Mouse (Mus musculus) kidney, adult 2 months (tissue): ENCODE results near the gene Sgcb. TPM values are rescaled to one million over a fixed set of nuclear protein-coding genes. Genes with fewer than 3 reads are reported as not detected.

ENCODE experiments used
- DNase-seq: peaks from one replicate; pipeline ENCODE4 v3.0.0; 2021
- H3K27ac ChIP-seq: fragments of 200-500 bp; 2 replicates; pipeline ENCODE4 v1.5.1; 2012; ENCODE audit warnings: low read depth, low read length, control low read depth, inconsistent platforms; ENCODE audit not compliant: insufficient read depth
- H3K27me3 ChIP-seq: fragments of 200-500 bp; replicated peaks from 2 replicates; pipeline ENCODE4 v1.6.1; 2012; ENCODE audit warnings: mild to moderate bottlenecking, moderate library complexity, low read length, inconsistent platforms; ENCODE audit not compliant: control insufficient read depth, insufficient read depth
- H3K36me3 ChIP-seq: fragments of 200-500 bp; 2 replicates; pipeline ENCODE4 v1.6.1; 2012; ENCODE audit warnings: mild to moderate bottlenecking, moderate library complexity, low read length, inconsistent platforms; ENCODE audit not compliant: control insufficient read depth, insufficient read depth
- H3K4me1 ChIP-seq: fragments of 200-500 bp; 2 replicates; pipeline ENCODE4 v1.6.1; 2011; ENCODE audit warnings: low read length; ENCODE audit not compliant: control insufficient read depth, insufficient read depth
- H3K4me3 ChIP-seq: fragments of 200-500 bp; 2 replicates; pipeline ENCODE4 v1.5.1; 2011; ENCODE audit warnings: mild to moderate bottlenecking, low read depth, low read length, control low read depth; ENCODE audit not compliant: insufficient read depth
- CTCF ChIP-seq: fragments of 200-500 bp; conservative IDR thresholded peaks from 2 replicates; pipeline ENCODE4 v1.5.1; 2011; ENCODE audit warnings: low read depth, mild to moderate bottlenecking, control low read depth, low read length, moderate library complexity, mixed read lengths; ENCODE audit not compliant: insufficient read depth, insufficient read length
- POLR2A ChIP-seq: fragments of 200-500 bp; IDR thresholded peaks from one replicate; pipeline ENCODE4 v1.6.1; 2011; ENCODE audit warnings: low read depth, low read length, control low read depth
- WGBS: fragments of 180-500 bp; shearing (Covaris S2); methylation state at CpG from one replicate; pipeline ENCODE4 v1.1.7; 2018; 5-methylcytosine and 5-hydroxymethylcytosine counted together
- polyA plus RNA-seq: library from polyadenylated mRNA; depleted of rRNA; stranded (reverse); fragments of >200 nt; gene quantifications from 2 replicates; pipeline ENCODE4 v1.2.3, GENCODE M21; 2012; rRNA removed

The Sgcb gene
- polyA plus RNA-seq: 5.6 and 6.1 TPM in 2 replicates

GRCm38 (mm10) chr5:73647261-73647900 is at the start of gene Sgcb:
Gene Sgcb (minus strand): TSS chr5:73647790.
- Histone ChIP-seq H3K27ac (no peak within 1 kb of the TSS), H3K4me3 (peak within 1 kb of the TSS; percentile 99), H3K36me3 (no peaks in the 10 kb centered on the region), H3K27me3 (peaks cover 4% of the 10 kb centered on the region; the same call in 1 of the 2 replicates), H3K4me1 (no peaks in the 10 kb centered on the region)
- WGBS: under 1% methylated on average over 60 of the region's 62 CpGs
- peak; percentile 90 for DNase-seq
- TF ChIP-seq POLR2A: peak; percentile 14
- TF ChIP-seq CTCF: no peak

GRCm38 (mm10) chr5:73694254-73695015 is 46.8 kb upstream of the Sgcb start:
- H3K27ac ChIP-seq: no peak overlapping the region
- no peaks in the 10 kb centered on the region for H3K36me3 ChIP-seq
- no peaks in the 10 kb centered on the region for H3K27me3 ChIP-seq
- 78% methylated on average over 4 of the region's 4 CpGs for WGBS
- H3K4me1 ChIP-seq: no peaks in the 10 kb centered on the region
- no peak overlapping the region for H3K4me3 ChIP-seq
- DNase-seq: no peak
- TF ChIP-seq CTCF: no peak
- no peak for TF ChIP-seq POLR2A

DNA sequence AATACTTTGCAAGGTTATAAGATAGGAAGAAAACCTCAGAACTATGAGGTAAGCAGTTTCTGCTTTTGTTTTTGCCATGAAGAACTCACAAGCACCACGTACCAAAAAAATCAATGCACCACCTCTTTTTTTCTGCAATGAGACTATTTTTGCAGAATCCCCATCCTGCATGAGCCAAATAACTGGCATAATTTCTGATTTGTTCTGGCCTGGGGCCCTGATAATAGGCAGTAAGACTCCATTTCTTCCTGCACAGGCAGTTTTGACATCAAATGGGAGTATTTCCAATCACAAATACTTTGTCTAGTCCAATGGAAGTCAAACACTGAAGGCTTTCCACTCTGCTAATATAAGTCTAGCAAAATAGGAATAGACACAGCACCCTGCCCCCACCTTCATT is 46.2 kb upstream of the Sgcb start:
- H3K4me1 ChIP-seq: no peaks in the 10 kb centered on the region
- no peaks in the 10 kb centered on the region for H3K36me3 ChIP-seq
- DNase-seq: no peak
- TF ChIP-seq POLR2A (no peak), CTCF (no peak)
- H3K4me3 ChIP-seq: no peak overlapping the region
- H3K27ac ChIP-seq: no peak overlapping the region
- H3K27me3 ChIP-seq: no peaks in the 10 kb centered on the region
- 79% methylated on average over 1 of the region's 1 CpGs for WGBS

- H3K4me3 ChIP-seq: no peak overlapping the region
- no peak for TF ChIP-seq CTCF
- no peak for TF ChIP-seq POLR2A
- H3K36me3 ChIP-seq: no peaks in the 10 kb centered on the region
- no peaks in the 10 kb centered on the region for H3K27me3 ChIP-seq
- no peaks in the 10 kb centered on the region for H3K4me1 ChIP-seq
- no peak overlapping the region for H3K27ac ChIP-seq
- no peak for DNase-seq
- 57% methylated on average over 15 of the region's 15 CpGs for WGBS
Measured at GRCm38 (mm10) chr5:73691723-73692520, 44.3 kb upstream of the Sgcb start.

- no peaks in the 10 kb centered on the region for H3K36me3 ChIP-seq
- H3K27me3 ChIP-seq: no peaks in the 10 kb centered on the region
- no peaks in the 10 kb centered on the region for H3K4me1 ChIP-seq
- DNase-seq: no peak
- 68% methylated on average over 2 of the region's 2 CpGs for WGBS
- H3K27ac ChIP-seq: no peak overlapping the region
- no peak overlapping the region for H3K4me3 ChIP-seq
- no peak for TF ChIP-seq CTCF
Measured at GRCm38 (mm10) chr5:73690146-73690545, 42.6 kb upstream of the Sgcb start.

- Histone ChIP-seq H3K27me3 (no peaks in the 10 kb centered on the region), H3K36me3 (no peaks in the 10 kb centered on the region), H3K27ac (no peak overlapping the region), H3K4me1 (no peaks in the 10 kb centered on the region), H3K4me3 (no peak overlapping the region)
- WGBS: 89% methylated on average over 1 of the region's 1 CpGs
- DNase-seq: no peak
- TF ChIP-seq POLR2A: no peak
- no peak for TF ChIP-seq CTCF
Measured at GRCm38 (mm10) chr5:73688576-73688975, 41.0 kb upstream of the Sgcb start.

DNA sequence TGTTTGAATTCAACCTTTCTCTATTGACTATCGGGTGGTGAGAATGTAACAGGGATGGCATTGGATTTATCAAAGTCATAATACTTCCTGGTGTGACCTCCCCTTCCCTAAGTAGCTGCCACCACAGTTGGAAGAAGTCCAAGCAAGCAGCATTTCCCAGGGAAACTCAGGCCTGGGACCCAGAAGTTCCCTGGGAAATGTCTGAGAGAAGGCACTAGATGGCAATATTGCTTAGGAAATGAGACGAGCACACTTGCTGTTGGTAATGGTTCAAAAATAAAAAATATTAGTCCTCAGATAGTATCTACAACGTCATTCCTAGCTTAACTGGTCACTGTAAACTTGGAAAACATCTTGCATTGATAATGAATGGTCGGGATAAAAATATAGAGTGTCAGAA is 38.6 kb upstream of the Sgcb start:
- TF ChIP-seq CTCF: peak; percentile 34; the same call in 1 of the 2 replicates
- no peak for TF ChIP-seq POLR2A
- H3K36me3 ChIP-seq: no peaks in the 10 kb centered on the region
- no peak overlapping the region for H3K27ac ChIP-seq
- no peak overlapping the region for H3K4me3 ChIP-seq
- peak; percentile 45 for DNase-seq
- whole genome bisulfite sequencing: 21% methylated on average over 4 of the region's 4 CpGs
- H3K4me1 ChIP-seq: no peaks in the 10 kb centered on the region
- H3K27me3 ChIP-seq: no peaks in the 10 kb centered on the region
